Mouse (Mus musculus) bone marrow macrophage, adult 2 months (primary cell): ENCODE results near the gene Rars.

ENCODE experiments used
- CTCF ChIP-seq: IDR thresholded peaks from 2 replicates; pipeline ENCODE4 v1.5.1; 2012; ENCODE audit warnings: low read depth, mild to moderate bottlenecking, low read length, moderate library complexity
- POLR2A ChIP-seq: IDR thresholded peaks from 2 replicates; pipeline ENCODE4 v1.6.1; 2012; ENCODE audit warnings: mild to moderate bottlenecking, low read depth, low read length, borderline replicate concordance

GRCm38 (mm10) chr11:35775606-35776005, 58.7 kb downstream of the Rars start:
- TF ChIP-seq CTCF (no peak), POLR2A (no peak)
